Mouse (Mus musculus) embryonic facial prominence, embryonic 13.5 days (tissue): ENCODE measurements around the gene Dupd1. TPM values are rescaled to one million over a fixed set of nuclear protein-coding genes. Genes with fewer than 3 reads are reported as not detected.
A peak's percentile ranks its signal among the peaks of the same experiment; 100 is the strongest.
"Not testable (repeated sequence)": the region's sequence is repeated elsewhere in the genome, so short reads cannot be mapped to it uniquely, and the experiment has no call there.

Experiments used
- ATAC-seq: fragments of 200-750 bp; cut with Nextera tagmentation; 2 replicates; pipeline ENCODE4 v1.8.0; 2017; ENCODE audit warnings: low read depth; ENCODE audit not compliant: insufficient number of reproducible peaks, insufficient read depth, low FRiP score, low TSS enrichment
- H3K27ac ChIP-seq: fragments of 300-500 bp; sonication (generic); 2 replicates; pipeline ENCODE4 v1.5.1; 2015; ENCODE audit warnings: moderate library complexity, mild to moderate bottlenecking, inconsistent platforms
- H3K27me3 ChIP-seq: fragments of 300-500 bp; sonication (generic); 2 replicates; pipeline ENCODE4 v1.6.1; 2015; ENCODE audit warnings: mild to moderate bottlenecking, inconsistent platforms
- H3K36me3 ChIP-seq: fragments of 300-500 bp; sonication (generic); 2 replicates; pipeline ENCODE4 v1.6.1; 2015; ENCODE audit warnings: mild to moderate bottlenecking, inconsistent platforms
- H3K4me1 ChIP-seq: fragments of 300-500 bp; sonication (generic); 2 replicates; pipeline ENCODE4 v1.6.1; 2015; ENCODE audit warnings: inconsistent platforms
- H3K4me2 ChIP-seq: fragments of 300-500 bp; sonication (generic); 2 replicates; pipeline ENCODE4 v1.6.1; 2015; ENCODE audit warnings: moderate library complexity, mild to moderate bottlenecking, inconsistent platforms
- H3K4me3 ChIP-seq: fragments of 300-500 bp; sonication (generic); 2 replicates; pipeline ENCODE4 v1.5.1; 2015; ENCODE audit warnings: mild to moderate bottlenecking, inconsistent platforms
- H3K9ac ChIP-seq: fragments of 300-500 bp; sonication (generic); 2 replicates; pipeline ENCODE4 v1.6.1; 2015; ENCODE audit warnings: mild to moderate bottlenecking, inconsistent platforms
- H3K9me3 ChIP-seq: fragments of 300-500 bp; sonication (generic); 2 replicates; pipeline ENCODE4 v1.6.1; 2016; ENCODE audit warnings: inconsistent platforms
- WGBS: fragments of 180-500 bp; shearing (Covaris S2); methylation state at CpG from one replicate; pipeline ENCODE4 v1.1.7; 2015; ENCODE audit warnings: mixed read lengths; 5-methylcytosine and 5-hydroxymethylcytosine counted together
- polyA plus RNA-seq: library from polyadenylated mRNA; unstranded; fragments of >200 nt; fragmentation: Nextera tagmentation; extraction: Ambion mirVana; gene quantifications from 2 replicates; pipeline ENCODE4 v1.2.1, GENCODE M21; 2015

Gene Dupd1
- polyA plus RNA-seq, 1 experiment from 2014 or later = 0.31 TPM

DNA sequence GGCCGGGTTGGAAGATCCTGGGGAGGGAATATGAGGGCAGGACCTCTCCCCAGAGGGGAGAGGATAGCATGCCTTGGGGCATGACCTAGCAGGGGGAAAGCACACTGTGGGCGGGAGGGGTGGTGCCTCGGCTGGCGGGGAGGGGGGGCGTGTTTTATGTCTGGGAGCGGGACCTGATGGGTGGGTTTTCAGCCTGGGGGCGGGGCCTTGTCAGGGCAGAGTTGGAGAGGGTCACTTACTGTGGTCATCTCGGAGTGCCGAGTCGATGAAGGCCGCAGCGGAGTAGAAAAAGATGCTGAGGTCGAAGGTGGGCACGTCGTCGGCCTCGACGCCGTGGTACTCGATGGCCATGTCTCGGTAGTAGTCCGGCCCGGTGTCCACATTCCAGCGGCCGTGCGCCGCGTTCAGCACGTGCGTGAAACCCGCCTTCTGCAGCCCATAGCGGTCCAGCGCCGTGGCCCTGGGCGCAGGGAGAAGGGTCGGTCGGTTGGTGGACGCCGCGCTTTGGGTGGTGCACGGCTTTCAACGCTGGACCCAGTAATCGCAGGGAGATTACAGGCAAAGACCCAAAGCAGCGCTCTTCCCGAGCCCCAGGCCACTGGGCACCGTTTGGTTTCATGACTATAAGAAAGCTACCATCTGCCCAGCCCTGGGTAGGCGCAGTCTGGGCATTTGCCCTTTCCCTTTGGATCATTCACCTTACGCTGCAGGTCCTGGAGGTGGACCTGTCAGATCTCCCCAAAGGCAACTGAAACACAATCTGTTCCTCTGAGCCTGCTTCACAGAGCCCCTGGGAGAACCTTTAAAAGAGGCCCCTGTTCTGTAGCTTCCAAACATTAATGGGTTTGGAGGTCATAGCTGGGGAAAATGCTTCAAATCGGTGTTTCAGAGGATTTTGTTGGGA lies 27.7 kb downstream of the Dupd1 start:
- 14% methylated on average over 48 of the region's 49 CpGs for WGBS
- ATAC-seq = no peak
- H3K36me3 ChIP-seq = no peaks in the 10 kb centered on the region

GRCm38 (mm10) chr14:21685411-21686146 lies 28.8 kb downstream of the Dupd1 start:
- Histone ChIP-seq H3K36me3 (no peaks in the 10 kb centered on the region), H3K4me2 (no peak overlapping the region), H3K4me3 (no peak overlapping the region), H3K27me3 (no peaks in the 10 kb centered on the region), H3K9me3 (no peaks in the 10 kb centered on the region), H3K27ac (peak overlapping the region; percentile 45), H3K9ac (no peak overlapping the region), H3K4me1 (peaks cover 54% of the 10 kb centered on the region)
- no peak for ATAC-seq
- 73% methylated on average over 10 of the region's 10 CpGs for WGBS

More for the DNA sequence above, 27.7 kb downstream of the Dupd1 start:
- peak overlapping the region; percentile 63 for H3K4me2 ChIP-seq
- no peaks in the 10 kb centered on the region for H3K27me3 ChIP-seq
- H3K9ac ChIP-seq = peak overlapping the region; percentile 46
- H3K4me3 ChIP-seq = peak overlapping the region; percentile 30
- H3K27ac ChIP-seq = no peak overlapping the region
- H3K9me3 ChIP-seq = no peaks in the 10 kb centered on the region
- peaks cover 54% of the 10 kb centered on the region for H3K4me1 ChIP-seq

DNA sequence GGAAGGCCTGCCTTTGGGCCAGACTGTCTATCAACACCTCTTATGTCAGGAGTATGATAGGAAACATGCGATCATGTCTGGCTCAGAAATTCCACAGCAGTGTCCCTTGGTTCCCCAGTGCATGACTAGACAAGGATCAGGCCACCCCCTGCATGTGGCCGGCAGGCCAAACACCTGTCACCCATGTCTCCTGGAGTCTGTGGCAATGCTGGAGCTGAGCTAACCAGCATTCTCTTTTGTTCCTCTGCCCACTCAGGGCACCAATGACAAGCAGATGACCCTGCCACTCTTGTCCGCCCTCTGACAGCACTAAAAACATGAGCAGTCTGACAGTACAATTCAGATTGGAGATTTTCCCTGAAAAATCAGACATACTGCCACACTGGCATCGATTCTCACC lies 30.5 kb downstream of the Dupd1 start:
- no peak for ATAC-seq
- H3K4me1 ChIP-seq = peaks cover 72% of the 10 kb centered on the region
- no peak overlapping the region for H3K4me3 ChIP-seq
- H3K27ac ChIP-seq = peak overlapping the region; percentile 62; the same call in 1 of the 2 replicates
- WGBS = 78% methylated on average over 4 of the region's 4 CpGs
- H3K9ac ChIP-seq = no peak overlapping the region
- no peaks in the 10 kb centered on the region for H3K36me3 ChIP-seq
- no peaks in the 10 kb centered on the region for H3K27me3 ChIP-seq
- no peak overlapping the region for H3K4me2 ChIP-seq
- H3K9me3 ChIP-seq = no peaks in the 10 kb centered on the region

DNA sequence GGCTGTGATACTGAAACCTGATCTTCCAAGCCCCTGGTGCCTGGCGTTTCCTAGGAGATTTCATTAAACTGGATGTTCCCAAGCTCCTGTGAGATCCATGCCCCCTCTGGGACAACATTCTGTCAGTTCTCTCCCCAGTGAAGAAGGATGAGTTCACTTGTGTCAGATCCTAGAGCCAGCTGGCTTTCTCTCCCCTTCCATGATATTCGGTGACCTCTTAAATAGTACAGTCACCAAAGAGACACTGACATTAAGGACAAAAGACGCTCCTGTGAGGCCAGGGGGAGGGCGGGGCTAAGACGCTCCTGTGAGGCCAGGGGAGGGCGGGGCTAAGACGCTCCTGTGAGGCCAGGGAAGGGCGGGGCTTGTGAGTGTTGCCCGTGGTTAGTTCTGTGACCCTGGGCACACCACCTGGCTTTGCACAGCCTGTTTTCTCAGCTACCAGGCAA lies 31.7 kb downstream of the Dupd1 start:
- Histone ChIP-seq H3K27ac (peak overlapping the region; percentile 72), H3K9ac (0 out of 2 replicates have a peak overlapping the region, but pooled peaks have one; percentile 27), H3K36me3 (no peaks in the 10 kb centered on the region), H3K4me3 (peak overlapping the region; percentile 14; the same call in 1 of the 2 replicates), H3K9me3 (no peaks in the 10 kb centered on the region), H3K4me2 (peak overlapping the region; percentile 52), H3K4me1 (peaks cover 78% of the 10 kb centered on the region), H3K27me3 (no peaks in the 10 kb centered on the region)
- 2% methylated on average over 9 of the region's 9 CpGs for WGBS
- no peak for ATAC-seq

DNA sequence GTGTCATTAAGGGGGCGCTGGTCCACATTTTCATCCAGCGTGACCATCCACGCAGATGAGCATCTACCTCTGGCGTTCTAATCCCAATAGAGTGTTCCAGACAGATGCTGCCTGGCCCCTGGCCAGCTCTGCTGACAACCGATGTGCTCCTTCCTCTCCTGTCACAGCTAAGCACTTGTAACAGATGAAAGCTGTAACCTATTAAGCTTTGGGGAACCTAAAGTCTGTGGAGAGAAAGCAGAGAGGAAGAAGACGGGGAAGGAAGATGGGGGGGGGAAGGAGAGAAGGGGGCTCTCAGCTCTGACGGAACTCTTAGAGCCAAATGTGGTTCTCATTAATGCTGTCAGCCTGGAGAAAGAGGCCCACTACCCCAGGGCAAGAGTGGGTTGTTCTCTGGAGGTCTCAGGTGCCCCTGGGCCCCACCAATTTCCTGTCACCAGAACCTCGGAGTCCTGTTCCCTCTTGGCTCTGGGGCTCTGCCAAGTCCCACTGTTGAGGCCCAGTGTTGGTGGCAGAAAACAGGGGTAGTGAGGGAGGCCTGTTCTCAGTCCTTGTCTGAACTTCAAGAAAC lies 34.7 kb downstream of the Dupd1 start:
- 4% methylated on average over 8 of the region's 8 CpGs for WGBS
- H3K4me2 ChIP-seq = 0 out of 2 replicates have a peak overlapping the region, but pooled peaks have one; percentile 20
- H3K4me1 ChIP-seq = peaks cover 74% of the 10 kb centered on the region
- no peaks in the 10 kb centered on the region for H3K9me3 ChIP-seq
- no peaks in the 10 kb centered on the region for H3K27me3 ChIP-seq
- H3K27ac ChIP-seq = peak overlapping the region; percentile 94
- H3K4me3 ChIP-seq = no peak overlapping the region
- 0 out of 2 replicates have a peak overlapping the region, but pooled peaks have one; percentile 6 for H3K9ac ChIP-seq
- H3K36me3 ChIP-seq = no peaks in the 10 kb centered on the region
- peak; percentile 71 for ATAC-seq

- ATAC-seq = no peak
- H3K27ac ChIP-seq = peak overlapping the region; percentile 94
Measured at GRCm38 (mm10) chr14:21678509-21679285, 35.7 kb downstream of the Dupd1 start.

GRCm38 (mm10) chr14:21676223-21676622 lies 38.2 kb downstream of the Dupd1 start:
- WGBS = 67% methylated on average over 2 of the region's 2 CpGs
- peaks cover 67% of the 10 kb centered on the region for H3K4me1 ChIP-seq
- peak overlapping the region; percentile 65 for H3K27ac ChIP-seq
- no peaks in the 10 kb centered on the region for H3K9me3 ChIP-seq
- ATAC-seq = no peak
- no peak overlapping the region for H3K4me2 ChIP-seq
- H3K27me3 ChIP-seq = no peaks in the 10 kb centered on the region
- H3K9ac ChIP-seq = no peak overlapping the region
- 0 out of 2 replicates have a peak, but pooled peaks cover 6% of the 10 kb centered on the region for H3K36me3 ChIP-seq
- no peak overlapping the region for H3K4me3 ChIP-seq

More at GRCm38 (mm10) chr14:21678509-21679285, 35.7 kb downstream of the Dupd1 start:
- Histone ChIP-seq H3K4me1 (peaks cover 77% of the 10 kb centered on the region), H3K4me2 (no peak overlapping the region), H3K9ac (no peak overlapping the region), H3K27me3 (no peaks in the 10 kb centered on the region), H3K4me3 (no peak overlapping the region), H3K36me3 (no peaks in the 10 kb centered on the region), H3K9me3 (no peaks in the 10 kb centered on the region)
- 38% methylated on average over 7 of the region's 7 CpGs for WGBS

DNA sequence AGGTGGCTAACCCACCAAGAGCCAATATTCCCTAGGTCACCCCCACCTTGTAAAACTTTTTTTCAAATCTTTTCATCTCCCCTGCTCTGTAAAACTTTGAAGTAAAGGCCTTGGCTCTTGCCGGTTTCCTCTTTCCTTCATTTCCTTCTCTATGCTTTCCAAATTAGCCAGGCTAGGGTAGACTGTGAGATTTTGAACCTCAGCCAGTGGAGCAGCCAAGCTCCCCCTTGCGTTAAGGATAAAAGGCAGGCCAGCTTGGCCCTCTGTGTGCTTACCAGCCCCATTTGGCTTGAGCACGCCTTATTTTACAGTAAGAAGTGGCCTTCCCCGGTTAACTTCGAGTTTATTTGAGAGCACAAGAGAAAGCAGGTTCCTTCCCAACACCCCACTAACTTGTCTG lies 39.9 kb downstream of the Dupd1 start:
- peak overlapping the region; percentile 66 for H3K27ac ChIP-seq
- WGBS = 52% methylated on average over 5 of the region's 5 CpGs

DNA sequence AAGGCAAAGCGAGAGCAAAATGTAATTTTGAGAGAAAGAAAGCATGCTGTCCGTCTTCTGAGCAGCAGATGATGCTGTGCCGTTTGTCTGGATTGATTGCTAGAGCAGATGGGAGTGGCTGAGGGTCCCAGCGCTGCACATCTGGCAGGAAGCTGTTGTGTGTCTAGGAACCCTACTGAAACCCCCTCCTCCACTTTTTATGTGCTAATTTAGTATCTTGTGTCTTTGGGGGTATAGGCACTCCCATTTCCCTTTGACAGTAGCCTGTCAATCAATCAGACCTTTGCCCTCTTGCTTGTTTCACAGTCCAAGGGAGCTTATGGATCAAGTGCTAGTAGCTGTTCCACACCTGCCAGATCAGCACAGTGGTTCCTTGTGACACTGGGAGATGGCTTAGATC lies 41.3 kb downstream of the Dupd1 start:
- peaks cover 45% of the 10 kb centered on the region for H3K4me1 ChIP-seq
- 46% methylated on average over 4 of the region's 4 CpGs for WGBS

More for the DNA sequence above, 39.9 kb downstream of the Dupd1 start:
- H3K27me3 ChIP-seq = no peaks in the 10 kb centered on the region
- H3K4me3 ChIP-seq = no peak overlapping the region
- H3K9me3 ChIP-seq = no peaks in the 10 kb centered on the region
- no peak overlapping the region for H3K4me2 ChIP-seq
- H3K4me1 ChIP-seq = peaks cover 57% of the 10 kb centered on the region
- no peak overlapping the region for H3K9ac ChIP-seq
- H3K36me3 ChIP-seq = peaks cover 21% of the 10 kb centered on the region
- no peak for ATAC-seq

DNA sequence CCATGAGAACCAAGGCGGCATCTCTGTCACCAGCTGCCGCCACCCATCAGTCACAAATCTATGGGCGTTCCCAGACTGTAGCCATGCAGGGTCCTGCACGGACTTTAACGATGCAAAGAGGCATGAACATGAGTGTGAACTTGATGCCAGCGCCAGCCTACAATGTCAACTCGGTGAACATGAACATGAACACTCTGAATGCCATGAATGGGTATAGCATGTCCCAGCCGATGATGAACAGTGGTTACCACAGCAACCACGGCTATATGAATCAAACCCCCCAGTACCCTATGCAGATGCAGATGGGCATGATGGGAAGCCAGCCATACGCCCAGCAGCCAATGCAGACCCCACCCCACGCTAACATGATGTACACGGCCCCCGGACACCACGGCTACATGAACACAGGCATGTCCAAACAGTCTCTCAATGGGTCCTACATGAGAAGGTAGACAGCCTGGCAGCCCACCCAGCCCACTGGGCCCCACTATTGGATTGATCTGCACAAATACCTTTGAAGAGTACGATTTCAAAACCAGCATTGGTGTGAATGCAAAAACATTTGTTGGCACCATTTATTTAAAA lies 43.9 kb downstream of the Dupd1 start:
- H3K4me2 ChIP-seq, ATAC-seq, H3K27ac ChIP-seq, H3K9ac ChIP-seq, H3K9me3 ChIP-seq, H3K27me3 ChIP-seq, H3K4me3 ChIP-seq: not testable (repeated sequence)
- 93% methylated on average over 15 of the region's 15 CpGs for WGBS
- Histone ChIP-seq H3K36me3 (peaks cover 59% of the 10 kb centered on the region), H3K4me1 (peaks cover 30% of the 10 kb centered on the region)

More for the DNA sequence above, 41.3 kb downstream of the Dupd1 start:
- Histone ChIP-seq H3K27me3 (no peaks in the 10 kb centered on the region), H3K4me3 (no peak overlapping the region), H3K36me3 (peaks cover 35% of the 10 kb centered on the region), H3K9me3 (no peaks in the 10 kb centered on the region), H3K27ac (peak overlapping the region; percentile 66; the same call in 1 of the 2 replicates), H3K9ac (no peak overlapping the region), H3K4me2 (no peak overlapping the region)
- no peak for ATAC-seq
